8 mouse cellular contexts compared by ENCODE assay signal in genomic region chr12:24682563-24682962, GRCm38 (mm10). TPM values are rescaled to one million over a fixed set of nuclear protein-coding genes. Genes with fewer than 3 reads are reported as not detected.
DNase-seq lines count a peak whose midpoint lies in the region; ATAC-seq and TF ChIP-seq lines count a peak whose summit lies in the region.

No protein-coding gene starts in this region.

- H3K36me3 ChIP-seq in heart, embryonic 14.5 days (ENCODE audit: control insufficient read depth, insufficient read depth, low read length), result no peaks in the 10 kb centered on the region
- H3K36me3 ChIP-seq in hindbrain, postnatal 0 days (ENCODE audit: insufficient read depth, low read length), result no peaks in the 10 kb centered on the region
- H3K36me3 ChIP-seq in liver, embryonic 12.5 days, result no peaks in the 10 kb centered on the region

- no peak overlapping the region for H3K4me3 ChIP-seq in left cerebral cortex, adult 2 months
- H3K4me3 ChIP-seq in heart, embryonic 14.5 days (ENCODE audit: control insufficient read depth in 1 of 2, insufficient read depth in 1 of 2, low read depth in 1 of 2, low read length in 2 of 2), result no peak overlapping the region
- no peak overlapping the region for H3K4me3 ChIP-seq in hindbrain, postnatal 0 days (ENCODE audit: low read length)
- no peak overlapping the region for H3K4me3 ChIP-seq in liver, embryonic 12.5 days

- peaks cover 15 to 27% of the 10 kb centered on the region in 2 experiments for H3K4me1 ChIP-seq in heart, embryonic 14.5 days (ENCODE audit: control insufficient read depth in 2 of 2, insufficient read depth in 2 of 2, low read length in 2 of 2)
- peaks cover 15% of the 10 kb centered on the region; the same call in 1 of the 2 replicates for H3K4me1 ChIP-seq in hindbrain, postnatal 0 days (ENCODE audit: insufficient read depth, low read length)
- H3K4me1 ChIP-seq in liver, embryonic 12.5 days, result peaks cover 23% of the 10 kb centered on the region

- H3K27ac ChIP-seq in left cerebral cortex, adult 2 months, result peak overlapping the region; percentile 54
- peak overlapping the region; percentile 48 to 66 for H3K27ac ChIP-seq in heart, embryonic 14.5 days (replicated peaks in 1 of 2; ENCODE audit: control insufficient read depth in 1 of 2, insufficient read depth in 1 of 2, low read depth in 2 of 2, low read length in 2 of 2)
- H3K27ac ChIP-seq in hindbrain, postnatal 0 days, result no peak overlapping the region
- H3K27ac ChIP-seq in liver, embryonic 12.5 days, result no peak overlapping the region

- H3K9me3 ChIP-seq in heart, embryonic 14.5 days (ENCODE audit: control insufficient read depth, low read length), result no peaks in the 10 kb centered on the region
- H3K9me3 ChIP-seq in hindbrain, postnatal 0 days (ENCODE audit: low read length), result no peaks in the 10 kb centered on the region
- no peaks in the 10 kb centered on the region for H3K9me3 ChIP-seq in liver, embryonic 12.5 days (replicated peaks)

- 21% methylated on average over 8 of the region's 8 CpGs for WGBS in heart, embryonic 14.5 days
- WGBS in hindbrain, postnatal 0 days, result 50% methylated on average over 8 of the region's 8 CpGs
- WGBS in liver, embryonic 12.5 days (ENCODE audit: insufficient replicate concordance), result 49% methylated on average over 8 of the region's 8 CpGs

- intact Hi-C loops in left cerebral cortex, adult 2 months (cut with DNase I), result no loop called here
- intact Hi-C loops in left cerebral cortex, postnatal 4 days (cut with DNase I), result no loop called here

- ATAC-seq in heart, embryonic 14.5 days (ENCODE audit: insufficient number of reproducible peaks, insufficient read depth, low FRiP score, low read depth), result no peak
- ATAC-seq in hindbrain, postnatal 0 days, result no peak
- ATAC-seq in liver, embryonic 12.5 days, result no peak

- peaks cover 27% of the 10 kb centered on the region for H3K27me3 ChIP-seq in heart, embryonic 14.5 days (ENCODE audit: control insufficient read depth, insufficient read depth, low read length)
- no peaks in the 10 kb centered on the region for H3K27me3 ChIP-seq in hindbrain, postnatal 0 days (ENCODE audit: insufficient read depth, low read length)
- H3K27me3 ChIP-seq in liver, embryonic 12.5 days (replicated peaks), result peaks cover 92% of the 10 kb centered on the region

- H3K4me2 ChIP-seq in heart, embryonic 14.5 days (ENCODE audit: low read length), result peak overlapping the region; percentile 92
- no peak overlapping the region for H3K4me2 ChIP-seq in hindbrain, postnatal 0 days (ENCODE audit: low read depth, low read length)
- no peak overlapping the region for H3K4me2 ChIP-seq in liver, embryonic 12.5 days

- peak in 1 of 2 experiments; percentile 30 for DNase-seq in left cerebral cortex, adult 2 months (ENCODE audit: extremely low spot score in 1 of 2, low spot score in 2 of 2)
- DNase-seq in left cerebral cortex, postnatal 4 days, result no peak
- peak; percentile 69 to 75 for DNase-seq in kidney, postnatal 25 days
- DNase-seq in right cerebral cortex, postnatal 36 days (ENCODE audit: low spot score in 2 of 2), result peak; percentile 33 to 47
- DNase-seq in hindbrain, postnatal 0 days (ENCODE audit: low spot score), result no peak
- no peak for DNase-seq in testis, postnatal 14 days (ENCODE audit: low spot score)

- peak overlapping the region; percentile 44 for H3K9ac ChIP-seq in heart, embryonic 14.5 days (ENCODE audit: low read length)
- H3K9ac ChIP-seq in hindbrain, postnatal 0 days (replicated peaks; ENCODE audit: low read length), result no peak overlapping the region
- H3K9ac ChIP-seq in liver, embryonic 12.5 days, result no peak overlapping the region

- TF ChIP-seq CTCF in left cerebral cortex, adult 2 months (IDR thresholded peaks at IDR 0.05), result no peak
- TF ChIP-seq CTCF in hindbrain, postnatal 0 days (IDR thresholded peaks at IDR 0.05; ENCODE audit: low read depth), result no peak

RNA-seq across cellular contexts. Expression of gene Cys1, which starts 0.9 kb away (rescaled TPM):
- 10 to 100 TPM; 15.2 to 20.0 TPM for total RNA-seq in left cerebral cortex, adult 2 months (2021)
- 1 to 10 TPM; 8.4 to 8.5 TPM for total RNA-seq in left cerebral cortex, postnatal 4 days (2021)
- polyA plus RNA-seq in heart, embryonic 14.5 days (2014; fragmentation: Nextera tagmentation; extraction: Ambion mirVana), result 0.91 and 1.2 TPM in 2 replicates
- total RNA-seq in hindbrain, postnatal 0 days (2014; rRNA removed), result 3.9 and 5.5 TPM in 2 replicates
- 1.4 and 1.7 TPM in 2 replicates for polyA plus RNA-seq in hindbrain, postnatal 0 days (2015; fragmentation: Nextera tagmentation; extraction: Ambion mirVana)
- polyA plus RNA-seq in liver, embryonic 12.5 days (2016; fragmentation: Nextera tagmentation; extraction: Ambion mirVana), result 0.56 and 1.0 TPM in 2 replicates

RNA-seq across cellular contexts. Expression of gene Rrm2, which starts 25.5 kb away (rescaled TPM):
- 1 to 10 TPM; 1.9 to 2.2 TPM for total RNA-seq in left cerebral cortex, adult 2 months (2021)
- total RNA-seq in left cerebral cortex, postnatal 4 days (2021), result 10 to 100 TPM; 26.0 to 29.3 TPM
- 189 and 209 TPM in 2 replicates for polyA plus RNA-seq in heart, embryonic 14.5 days (2014; fragmentation: Nextera tagmentation; extraction: Ambion mirVana)
- 23.4 TPM in 2 replicates for total RNA-seq in hindbrain, postnatal 0 days (2014; rRNA removed)
- 53.4 and 61.1 TPM in 2 replicates for polyA plus RNA-seq in hindbrain, postnatal 0 days (2015; fragmentation: Nextera tagmentation; extraction: Ambion mirVana)
- polyA plus RNA-seq in liver, embryonic 12.5 days (2016; fragmentation: Nextera tagmentation; extraction: Ambion mirVana), result 531 and 552 TPM in 2 replicates

RNA-seq across cellular contexts. Expression of gene Klf11, which starts 31.5 kb away (rescaled TPM):
- 1 to 10 TPM; 5.1 to 7.8 TPM for total RNA-seq in left cerebral cortex, adult 2 months (2021)
- total RNA-seq in left cerebral cortex, postnatal 4 days (2021), result 10 to 100 TPM; 23.4 to 24.8 TPM
- polyA plus RNA-seq in heart, embryonic 14.5 days (2014; fragmentation: Nextera tagmentation; extraction: Ambion mirVana), result 22.3 and 23.8 TPM in 2 replicates
- total RNA-seq in hindbrain, postnatal 0 days (2014; rRNA removed), result 28.2 and 28.3 TPM in 2 replicates
- polyA plus RNA-seq in hindbrain, postnatal 0 days (2015; fragmentation: Nextera tagmentation; extraction: Ambion mirVana), result 18.0 and 20.4 TPM in 2 replicates
- polyA plus RNA-seq in liver, embryonic 12.5 days (2016; fragmentation: Nextera tagmentation; extraction: Ambion mirVana), result 9.2 and 10.6 TPM in 2 replicates

Comparison
In these comparisons a context has a peak if more than half of its experiments do, and no peak if none do; other contexts are left out.
1. DNase-seq: peak in kidney, postnatal 25 days (2 of 2) and right cerebral cortex, postnatal 36 days (2 of 2); none in left cerebral cortex, postnatal 4 days (single experiment), hindbrain, postnatal 0 days (single experiment) and testis, postnatal 14 days (single experiment).
2. H3K27ac ChIP-seq: peak in left cerebral cortex, adult 2 months (single experiment) and heart, embryonic 14.5 days (2 of 2); none in hindbrain, postnatal 0 days (single experiment) and liver, embryonic 12.5 days (single experiment).